Mouse (Mus musculus): Measurements from ENCODE around the gene Peg3. TPM values are rescaled to one million over a fixed set of nuclear protein-coding genes. Genes with fewer than 3 reads are reported as not detected.

The Peg3 gene
- total and polyA plus RNA-seq, 3 experiments: not detected

DNA sequence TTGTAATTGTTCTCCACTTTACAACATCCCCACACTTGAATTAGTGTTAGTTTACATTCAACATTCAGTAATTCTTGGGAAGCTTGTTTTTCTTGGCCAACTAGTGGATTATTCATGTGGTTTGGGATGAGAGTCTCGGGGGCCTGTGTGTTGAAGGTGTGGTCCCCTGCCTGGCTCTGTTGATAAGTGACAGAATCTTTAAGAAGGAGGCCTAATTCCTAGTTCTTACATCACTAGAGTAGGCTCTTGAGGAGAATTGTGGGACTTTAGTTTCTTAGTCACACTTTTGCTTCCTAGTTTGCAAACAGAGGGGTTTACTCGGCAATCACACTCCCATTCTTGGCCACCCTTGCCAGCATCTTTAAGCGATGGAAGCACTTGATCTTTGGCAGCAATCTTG, 31.0 kb downstream of the Peg3 start:
- no peak overlapping the region for H3K9ac ChIP-seq (ENCODE audit: control insufficient read depth, low read depth, low read length, poor library complexity, severe bottlenecking)
- TF ChIP-seq MYB (IDR thresholded peaks at IDR 0.05; ENCODE audit: low read depth, low read length) (no peak), SMC3 (IDR thresholded peaks at IDR 0.05; ENCODE audit: low read depth, low read length) (no peak), RCOR1 (IDR thresholded peaks at IDR 0.05; ENCODE audit: low read depth, low read length) (no peak), TCF12 (IDR thresholded peaks at IDR 0.05; ENCODE audit: low read depth, low read length) (no peak), E2F4 (IDR thresholded peaks at IDR 0.05; ENCODE audit: borderline replicate concordance, low read depth, low read length) (no peak), TBP (IDR thresholded peaks at IDR 0.05; ENCODE audit: low read depth, low read length) (no peak), ZKSCAN1 (IDR thresholded peaks at IDR 0.05; ENCODE audit: low read depth, low read length) (no peak), USF1 (IDR thresholded peaks at IDR 0.05; ENCODE audit: low read depth, low read length) (no peak), GABPA (IDR thresholded peaks at IDR 0.05; ENCODE audit: low read depth, low read length) (no peak), MAX (IDR thresholded peaks at IDR 0.05; ENCODE audit: low read length) (no peak), MYC (IDR thresholded peaks at IDR 0.05; ENCODE audit: low read depth, low read length) (no peak), ZC3H11A (IDR thresholded peaks at IDR 0.05; ENCODE audit: low read depth, low read length) (no peak), ETS1 (IDR thresholded peaks at IDR 0.05; ENCODE audit: low read depth, low read length) (no peak), NRF1 (IDR thresholded peaks at IDR 0.05; ENCODE audit: insufficient read depth, low read depth, low read length, poor library complexity, severe bottlenecking) (no peak), ZMIZ1 (IDR thresholded peaks at IDR 0.05; ENCODE audit: low read depth, low read length) (no peak), NELFE (IDR thresholded peaks at IDR 0.05; ENCODE audit: low read depth, low read length) (no peak), UBTF (IDR thresholded peaks at IDR 0.05; ENCODE audit: borderline replicate concordance, insufficient read depth, low read depth, low read length) (no peak), POLR2A (IDR thresholded peaks at IDR 0.05; ENCODE audit: control insufficient read depth in 1 of 2, insufficient read depth in 1 of 2, low read depth in 1 of 2, low read length in 2 of 2, poor library complexity in 1 of 2) (no peak)
- H3K9me3 ChIP-seq (replicated peaks; ENCODE audit: insufficient read depth, low read length): no peaks in the 10 kb centered on the region

DNA sequence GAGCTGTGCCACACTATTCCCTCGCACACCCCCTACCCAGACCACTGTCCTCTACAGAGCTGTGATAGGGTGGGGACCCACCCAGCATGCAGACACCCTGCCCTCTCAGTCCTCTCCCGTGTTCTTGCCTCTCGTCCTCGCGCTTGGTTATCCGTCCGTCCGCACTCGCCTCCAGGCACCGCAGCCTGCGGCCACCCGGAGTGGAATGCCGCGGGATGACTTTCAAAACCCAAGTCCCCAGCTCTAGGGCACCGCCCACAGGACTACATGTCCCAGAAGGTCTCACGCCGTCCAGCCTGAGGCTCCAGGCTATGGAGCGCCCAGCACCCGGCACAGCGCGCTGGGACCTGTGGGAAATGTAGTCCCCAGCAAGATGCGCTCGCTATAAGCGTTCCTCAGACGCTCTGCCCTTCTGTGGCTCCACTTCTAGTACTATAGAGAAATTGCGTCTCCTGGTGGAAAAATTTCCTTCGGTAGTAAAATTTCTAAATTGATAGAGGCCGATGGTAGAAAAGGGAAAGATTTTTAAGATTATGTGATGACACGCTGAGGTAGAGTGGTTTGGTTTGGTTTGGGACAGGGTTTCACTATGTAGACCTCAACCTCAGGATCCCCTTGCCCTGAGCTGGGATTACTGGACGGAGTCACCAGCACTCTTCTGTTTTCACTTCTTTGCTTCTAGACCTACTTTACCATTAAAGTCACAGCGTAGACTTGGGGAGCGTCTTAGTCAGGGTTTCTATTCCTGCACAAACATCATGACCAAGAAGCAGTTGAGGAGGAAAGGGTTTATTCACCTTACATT, 33.8 kb downstream of the Peg3 start, which contains the start of gene Zim1:
Gene Zim1, minus strand, starts transcription at position 210 of the 805 bp plus-strand sequence.
- H3K27ac ChIP-seq (ENCODE audit: control insufficient read depth, low read depth, low read length): no peak within 1 kb of the TSS
- no peak within 1 kb of the TSS for H3K4me3 ChIP-seq (ENCODE audit: control insufficient read depth in 1 of 2, insufficient read depth in 1 of 2, low read depth in 2 of 2, low read length in 2 of 2)
- no peak for DNase-seq (ENCODE audit: low read depth, low spot score)
- H3K9me3 ChIP-seq (replicated peaks; ENCODE audit: insufficient read depth, low read length): no peaks in the 10 kb centered on the region
- TF ChIP-seq MYC (IDR thresholded peaks at IDR 0.05; ENCODE audit: low read depth, low read length) (no peak), TCF12 (IDR thresholded peaks at IDR 0.05; ENCODE audit: low read depth, low read length) (no peak), RAD21 (IDR thresholded peaks at IDR 0.05; ENCODE audit: low read depth, low read length) (no peak), POLR2AphosphoS5 (IDR thresholded peaks at IDR 0.05; ENCODE audit: borderline replicate concordance, low read depth, low read length) (no peak), JUND (IDR thresholded peaks at IDR 0.05; ENCODE audit: low read depth, low read length) (no peak), MYB (IDR thresholded peaks at IDR 0.05; ENCODE audit: low read depth, low read length) (no peak), RCOR1 (IDR thresholded peaks at IDR 0.05; ENCODE audit: low read depth, low read length) (no peak), ELF1 (IDR thresholded peaks at IDR 0.05; ENCODE audit: low read depth, low read length) (no peak), KAT2A (conservative IDR thresholded peaks at IDR 0.05; ENCODE audit: low read depth, low read length) (no peak), ZNF384 (IDR thresholded peaks at IDR 0.05; ENCODE audit: low read depth, low read length) (no peak), CHD2 (IDR thresholded peaks at IDR 0.05; ENCODE audit: low read length) (no peak), GABPA (IDR thresholded peaks at IDR 0.05; ENCODE audit: low read depth, low read length) (no peak), ZKSCAN1 (IDR thresholded peaks at IDR 0.05; ENCODE audit: low read depth, low read length) (no peak), NRF1 (IDR thresholded peaks at IDR 0.05; ENCODE audit: insufficient read depth, low read depth, low read length, poor library complexity, severe bottlenecking) (no peak), ETS1 (IDR thresholded peaks at IDR 0.05; ENCODE audit: low read depth, low read length) (no peak), POLR2A (IDR thresholded peaks at IDR 0.05; ENCODE audit: control insufficient read depth in 1 of 2, insufficient read depth in 1 of 2, low read depth in 1 of 2, low read length in 2 of 2, poor library complexity in 1 of 2) (no peak), ZMIZ1 (IDR thresholded peaks at IDR 0.05; ENCODE audit: low read depth, low read length) (no peak), POLR2AphosphoS2 (IDR thresholded peaks at IDR 0.05; ENCODE audit: low read length) (no peak), EP300 (IDR thresholded peaks at IDR 0.05; ENCODE audit: low read depth in 1 of 2, low read length in 2 of 2) (no peak)
- H3K27me3 ChIP-seq (ENCODE audit: control insufficient read depth in 1 of 2, insufficient read depth in 2 of 2, low read length in 2 of 2): no peaks in the 10 kb centered on the region
- no peak within 1 kb of the TSS for H3K9ac ChIP-seq (ENCODE audit: control insufficient read depth, low read depth, low read length, poor library complexity, severe bottlenecking)
- H3K79me2 ChIP-seq (ENCODE audit: control insufficient read depth, insufficient read depth, low read length, poor library complexity): no peaks in the 10 kb centered on the region
- H3K4me1 ChIP-seq (ENCODE audit: control insufficient read depth in 1 of 2, insufficient read depth in 2 of 2, low read length in 2 of 2): no peaks in the 10 kb centered on the region
- no peaks in the 10 kb centered on the region for H3K36me3 ChIP-seq (ENCODE audit: control insufficient read depth in 1 of 2, insufficient read depth in 2 of 2, low read length in 2 of 2)

More for the DNA sequence above, 31.0 kb downstream of the Peg3 start:
- DNase-seq (ENCODE audit: low read depth, low spot score): no peak
- H3K27me3 ChIP-seq (ENCODE audit: control insufficient read depth in 1 of 2, insufficient read depth in 2 of 2, low read length in 2 of 2): no peaks in the 10 kb centered on the region
- H3K79me2 ChIP-seq (ENCODE audit: control insufficient read depth, insufficient read depth, low read length, poor library complexity): no peaks in the 10 kb centered on the region
- H3K4me1 ChIP-seq (ENCODE audit: control insufficient read depth in 1 of 2, insufficient read depth in 2 of 2, low read length in 2 of 2): no peaks in the 10 kb centered on the region
- no peaks in the 10 kb centered on the region for H3K36me3 ChIP-seq (ENCODE audit: control insufficient read depth in 1 of 2, insufficient read depth in 2 of 2, low read length in 2 of 2)
- no peak overlapping the region for H3K27ac ChIP-seq (ENCODE audit: control insufficient read depth, low read depth, low read length)
- no peak overlapping the region for H3K4me3 ChIP-seq (ENCODE audit: control insufficient read depth in 1 of 2, insufficient read depth in 1 of 2, low read depth in 2 of 2, low read length in 2 of 2)

Data from MEL (cell line).